Mouse (Mus musculus): ENCODE results near the gene Them4.

Gene Them4

GRCm38 (mm10) chr3:94368631-94369030 lies 58.7 kb downstream of the Them4 start:
- no peak for DNase-seq (ENCODE audit: extremely low spot score)

- DNase-seq (ENCODE audit: extremely low spot score): no peak
Observed at GRCm38 (mm10) chr3:94369709-94370108, 59.8 kb downstream of the Them4 start.

DNA sequence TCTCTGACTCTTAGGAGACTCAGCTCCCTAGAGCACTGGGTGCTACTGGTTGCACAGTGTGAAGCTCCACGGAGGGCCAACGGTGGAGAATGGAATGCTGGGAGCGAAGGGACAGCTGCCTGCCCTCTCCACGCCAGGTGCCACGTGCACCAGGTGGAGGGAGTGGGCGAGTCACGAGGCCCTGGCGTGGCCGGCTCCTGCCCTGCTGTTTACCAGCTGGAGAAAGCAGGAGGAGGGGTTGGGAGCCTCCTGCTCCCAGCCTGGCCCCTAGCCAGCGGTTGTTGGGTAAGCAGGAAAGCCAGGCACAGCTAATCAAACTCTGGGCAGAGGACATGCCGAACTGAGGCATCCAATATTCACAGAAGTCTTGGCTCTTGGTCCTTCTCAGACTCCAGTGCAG lies 61.7 kb downstream of the Them4 start:
- peak; percentile 17 for DNase-seq (ENCODE audit: extremely low spot score)

- DNase-seq (ENCODE audit: extremely low spot score): no peak
Observed at GRCm38 (mm10) chr3:94372038-94372437, 62.1 kb downstream of the Them4 start.

GRCm38 (mm10) chr3:94372641-94373040 lies 62.8 kb downstream of the Them4 start, which contains the start of gene Rorc:
TSS of gene Rorc (plus strand) at chr3:94372794.
- no peak for DNase-seq (ENCODE audit: extremely low spot score)

- no peak for DNase-seq (ENCODE audit: extremely low spot score)
Observed at GRCm38 (mm10) chr3:94373090-94373489, 63.2 kb downstream of the Them4 start.

GRCm38 (mm10) chr3:94373597-94374011 lies 63.7 kb downstream of the Them4 start:
- DNase-seq (ENCODE audit: extremely low spot score): no peak

- DNase-seq (ENCODE audit: extremely low spot score): no peak
Observed at GRCm38 (mm10) chr3:94374636-94375035, 64.7 kb downstream of the Them4 start.

DNA sequence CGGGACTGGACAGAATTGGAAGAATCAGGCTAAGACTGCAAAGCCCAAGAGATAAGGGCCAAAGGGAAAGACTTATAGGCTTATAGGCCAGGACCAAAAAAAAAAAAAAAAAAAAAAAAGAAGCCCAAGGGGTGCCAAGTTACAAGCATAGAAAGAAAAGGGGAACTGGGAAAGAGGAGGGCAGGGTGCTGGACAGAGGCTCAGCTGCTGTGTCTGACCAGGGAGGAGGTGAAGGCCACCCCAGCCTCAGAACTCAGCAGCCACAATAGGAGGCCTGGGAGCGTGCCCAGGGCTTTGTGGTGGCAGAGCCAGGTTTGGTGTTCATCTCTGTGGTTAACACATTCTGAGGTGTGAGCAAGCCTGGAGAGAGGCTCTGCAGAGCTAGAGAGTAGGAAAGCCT lies 65.3 kb downstream of the Them4 start:
- DNase-seq (ENCODE audit: extremely low spot score): no peak

DNA sequence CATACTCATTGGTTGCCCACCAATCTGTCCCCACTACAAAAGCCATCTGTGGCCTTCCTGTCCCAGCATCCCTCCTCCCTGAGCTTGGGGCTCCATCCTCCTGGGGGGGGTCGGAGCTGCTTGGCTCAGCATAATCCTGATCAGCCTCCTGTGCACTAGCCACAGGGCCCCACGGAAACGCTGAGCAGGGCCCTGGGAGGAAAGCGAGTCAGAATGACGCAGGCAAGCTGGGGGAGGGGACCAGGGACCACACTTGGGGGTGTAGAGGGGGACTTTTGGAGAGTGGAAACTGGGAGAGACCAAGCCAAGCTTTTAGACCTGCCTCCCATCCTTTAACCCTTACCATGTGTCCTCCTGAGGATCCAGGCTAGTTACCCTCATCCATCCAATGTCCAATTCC lies 66.0 kb downstream of the Them4 start:
- no peak for DNase-seq (ENCODE audit: extremely low spot score)

DNA sequence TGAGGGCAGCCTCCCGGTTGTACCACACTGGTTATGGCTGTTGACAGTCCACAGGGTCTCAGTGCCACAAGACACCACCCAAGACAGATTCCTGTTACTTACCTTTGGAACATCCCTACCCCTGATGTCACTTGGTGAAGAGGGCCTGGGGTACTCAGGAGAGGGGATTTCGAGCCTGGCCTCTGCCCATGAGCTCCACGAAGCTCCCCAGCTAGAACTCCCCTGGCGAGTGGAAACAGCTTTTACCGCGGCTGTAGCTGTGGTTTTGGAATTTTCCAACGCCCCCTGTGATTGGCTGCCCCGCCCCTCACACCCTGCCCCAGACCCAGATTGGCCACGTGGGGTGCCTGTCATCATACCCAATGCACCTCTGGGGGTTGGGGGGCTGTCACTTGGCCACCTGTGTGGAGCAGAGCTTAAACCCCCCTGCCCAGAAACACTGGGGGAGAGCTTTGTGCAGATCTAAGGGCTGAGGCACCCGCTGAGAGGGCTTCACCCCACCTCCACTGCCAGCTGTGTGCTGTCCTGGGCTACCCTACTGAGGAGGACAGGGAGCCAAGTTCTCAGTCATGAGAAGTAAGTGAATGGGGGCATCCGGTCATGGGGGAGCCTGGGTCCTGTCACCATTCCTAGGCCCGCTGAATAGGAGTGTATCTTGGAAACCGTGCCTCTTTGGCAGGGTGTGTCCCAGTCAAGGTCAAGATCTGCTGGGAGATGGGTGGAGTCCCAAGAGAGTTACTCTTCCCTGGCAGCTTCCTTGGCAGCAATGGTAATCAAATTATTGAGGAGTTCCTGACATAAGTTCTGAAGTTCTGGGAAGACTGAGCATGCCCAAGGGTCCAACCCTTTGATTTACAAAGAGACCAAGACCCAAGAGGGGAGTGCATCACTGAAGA lies 67.4 kb downstream of the Them4 start:
- no peak for DNase-seq (ENCODE audit: extremely low spot score)

DNA sequence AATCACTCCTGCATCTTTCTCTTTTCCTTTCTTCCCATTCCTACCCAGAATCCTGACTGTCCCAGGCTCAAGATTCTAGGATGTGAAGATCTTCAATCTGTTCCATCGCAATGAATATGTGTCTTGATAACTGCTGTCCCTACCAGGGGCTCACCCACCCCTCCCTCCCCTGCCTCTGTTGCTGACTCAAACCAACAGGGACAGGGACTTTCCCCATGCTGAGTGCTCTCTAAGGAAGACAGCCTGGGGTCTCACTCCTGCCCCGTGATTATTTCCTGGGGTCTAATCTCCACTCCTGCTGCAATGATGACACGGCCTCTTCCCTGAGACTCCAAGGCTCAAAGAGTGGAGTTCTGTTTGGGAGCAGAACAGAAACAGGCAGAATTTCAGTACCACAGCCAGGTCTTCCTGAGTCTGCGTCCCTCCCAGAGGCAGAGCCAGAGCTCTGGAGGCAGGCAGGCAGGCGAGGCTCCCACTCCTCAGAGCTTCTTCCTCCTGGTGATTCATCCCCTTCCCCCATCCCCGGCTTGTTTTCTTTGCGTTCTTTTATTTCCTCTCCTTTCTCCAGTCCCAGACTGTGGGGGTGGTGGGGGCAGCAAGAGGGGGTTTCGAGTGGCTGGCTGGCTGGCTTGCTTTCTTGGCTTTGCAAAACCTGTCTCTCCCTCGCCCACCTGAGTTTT lies 70.1 kb downstream of the Them4 start:
- DNase-seq (ENCODE audit: extremely low spot score): no peak
